Mouse (Mus musculus) intestine, embryonic 14.5 days (tissue): Measurements from ENCODE around the gene Slc35b2. TPM values are rescaled to one million over a fixed set of nuclear protein-coding genes. Genes with fewer than 3 reads are reported as not detected.

ENCODE experiments used
- ATAC-seq: fragments of 200-750 bp; cut with Nextera tagmentation; replicated peaks from 2 replicates; pipeline ENCODE4 v1.8.0; 2017; ENCODE audit warnings: low read depth, moderate number of reproducible peaks, moderate TSS enrichment, moderate library complexity; ENCODE audit not compliant: low FRiP score, low TSS enrichment
- DNase-seq: peaks from one replicate; pipeline ENCODE4 v3.0.0-alpha.2; 2018; ENCODE audit warnings: low spot score
- H3K27ac ChIP-seq: fragments of 300-500 bp; sonication (generic); 2 replicates; pipeline ENCODE4 v1.5.1; 2014; ENCODE audit warnings: low read depth, mild to moderate bottlenecking, control low read depth
- H3K27me3 ChIP-seq: fragments of 300-500 bp; sonication (generic); replicated peaks from 2 replicates; pipeline ENCODE4 v1.6.1; 2014; ENCODE audit warnings: low read length, control low read depth; ENCODE audit not compliant: control insufficient read depth, insufficient read depth
- H3K36me3 ChIP-seq: fragments of 300-500 bp; sonication (generic); 2 replicates; pipeline ENCODE4 v1.6.1; 2014; ENCODE audit warnings: low read length, control low read depth; ENCODE audit not compliant: control insufficient read depth, insufficient read depth
- H3K4me1 ChIP-seq: fragments of 300-500 bp; sonication (generic); replicated peaks from 2 replicates; pipeline ENCODE4 v1.6.1; 2014; ENCODE audit warnings: low read length, control low read depth, mixed read lengths; ENCODE audit not compliant: control insufficient read depth, insufficient read depth
- H3K4me2 ChIP-seq: fragments of 300-500 bp; sonication (generic); 2 replicates; pipeline ENCODE4 v1.6.1; 2014; ENCODE audit warnings: low read length
- H3K4me3 ChIP-seq: fragments of 300-500 bp; sonication (generic); 2 replicates; pipeline ENCODE4 v1.5.1; 2014; ENCODE audit warnings: low read depth, low read length, control low read depth, mixed read lengths
- H3K9ac ChIP-seq: fragments of 300-500 bp; sonication (generic); 2 replicates; pipeline ENCODE4 v1.6.1; 2014; ENCODE audit warnings: mild to moderate bottlenecking, low read length
- H3K9me3 ChIP-seq: fragments of 300-500 bp; sonication (generic); 2 replicates; pipeline ENCODE4 v1.6.1; 2016; ENCODE audit warnings: low read length, control low read depth; ENCODE audit not compliant: control insufficient read depth
- WGBS: fragments of 180-500 bp; shearing (Covaris S2); extraction: QIAGEN DNeasy Blood & Tissue Kit; methylation state at CpG from one replicate; pipeline ENCODE4 v1.1.7; 2014; 5-methylcytosine and 5-hydroxymethylcytosine counted together
- polyA plus RNA-seq: library from polyadenylated mRNA; unstranded; fragments of >200 nt; fragmentation: Nextera tagmentation; extraction: Ambion mirVana; gene quantifications from 2 replicates; pipeline ENCODE4 v1.2.1, GENCODE M21; 2014

The Slc35b2 gene
- polyA plus RNA-seq, 1 experiment from 2014 or later, result 136 TPM

- DNase-seq (no peak), ATAC-seq (no peak)
- Histone ChIP-seq H3K9ac (no peak overlapping the region), H3K4me3 (no peak overlapping the region), H3K27me3 (peaks cover 81% of the 10 kb centered on the region), H3K9me3 (no peaks in the 10 kb centered on the region), H3K36me3 (no peaks in the 10 kb centered on the region), H3K4me2 (no peak overlapping the region), H3K4me1 (peaks cover 6% of the 10 kb centered on the region; the same call in 1 of the 2 replicates), H3K27ac (no peak overlapping the region)
- 73% methylated on average over 2 of the region's 2 CpGs for WGBS
Measured at GRCm38 (mm10) chr17:45542705-45543104, 21.0 kb upstream of the Slc35b2 start.

GRCm38 (mm10) chr17:45543115-45543514 is 20.6 kb upstream of the Slc35b2 start:
- no peak overlapping the region for H3K4me2 ChIP-seq
- no peak overlapping the region for H3K4me3 ChIP-seq
- H3K9ac ChIP-seq, result no peak overlapping the region
- DNase-seq, result no peak
- no peaks in the 10 kb centered on the region for H3K36me3 ChIP-seq
- no peak overlapping the region for H3K27ac ChIP-seq
- H3K27me3 ChIP-seq, result peaks cover 82% of the 10 kb centered on the region
- H3K9me3 ChIP-seq, result no peaks in the 10 kb centered on the region
- ATAC-seq, result no peak
- H3K4me1 ChIP-seq, result peaks cover 6% of the 10 kb centered on the region; the same call in 1 of the 2 replicates
- 42% methylated on average over 1 of the region's 1 CpGs for WGBS

GRCm38 (mm10) chr17:45544001-45544872 is 19.4 kb upstream of the Slc35b2 start:
- WGBS, result 21% methylated on average over 24 of the region's 24 CpGs
- Histone ChIP-seq H3K27ac (no peak overlapping the region), H3K36me3 (no peaks in the 10 kb centered on the region), H3K9me3 (no peaks in the 10 kb centered on the region), H3K4me3 (no peak overlapping the region), H3K4me1 (peaks cover 6% of the 10 kb centered on the region; the same call in 1 of the 2 replicates), H3K9ac (no peak overlapping the region), H3K27me3 (peaks cover 82% of the 10 kb centered on the region), H3K4me2 (no peak overlapping the region)
- ATAC-seq, result no peak
- DNase-seq, result no peak

GRCm38 (mm10) chr17:45544873-45545277 is 18.8 kb upstream of the Slc35b2 start:
- ATAC-seq (no peak), DNase-seq (no peak)
- Histone ChIP-seq H3K4me2 (peak overlapping the region; percentile 39), H3K27me3 (peaks cover 75% of the 10 kb centered on the region), H3K27ac (no peak overlapping the region), H3K4me1 (peaks cover 6% of the 10 kb centered on the region; the same call in 1 of the 2 replicates), H3K9me3 (no peaks in the 10 kb centered on the region), H3K9ac (no peak overlapping the region), H3K4me3 (0 out of 2 replicates have a peak overlapping the region, but pooled peaks have one; percentile 9), H3K36me3 (no peaks in the 10 kb centered on the region)
- 17% methylated on average over 46 of the region's 46 CpGs for WGBS

- peak overlapping the region; percentile 39 for H3K4me2 ChIP-seq
- no peak overlapping the region for H3K9ac ChIP-seq
- H3K4me1 ChIP-seq, result peaks cover 10% of the 10 kb centered on the region; the same call in 1 of the 2 replicates
- H3K9me3 ChIP-seq, result no peaks in the 10 kb centered on the region
- no peak overlapping the region for H3K27ac ChIP-seq
- H3K4me3 ChIP-seq, result peak overlapping the region; percentile 9; the same call in 1 of the 2 replicates
- peaks cover 70% of the 10 kb centered on the region for H3K27me3 ChIP-seq
- ATAC-seq (no peak), DNase-seq (no peak)
- 14% methylated on average over 74 of the region's 74 CpGs for WGBS
- no peaks in the 10 kb centered on the region for H3K36me3 ChIP-seq
Measured at GRCm38 (mm10) chr17:45545278-45545961, 18.3 kb upstream of the Slc35b2 start.

GRCm38 (mm10) chr17:45546941-45547340 is 16.7 kb upstream of the Slc35b2 start:
- ATAC-seq (no peak), DNase-seq (no peak)
- Histone ChIP-seq H3K27ac (no peak overlapping the region), H3K9me3 (no peaks in the 10 kb centered on the region), H3K4me1 (peaks cover 11% of the 10 kb centered on the region; the same call in 1 of the 2 replicates), H3K4me3 (no peak overlapping the region), H3K27me3 (peaks cover 58% of the 10 kb centered on the region), H3K9ac (no peak overlapping the region), H3K4me2 (no peak overlapping the region), H3K36me3 (no peaks in the 10 kb centered on the region)
- WGBS, result 75% methylated on average over 16 of the region's 16 CpGs

- ATAC-seq (no peak), DNase-seq (no peak)
- Histone ChIP-seq H3K4me2 (no peak overlapping the region), H3K4me3 (no peak overlapping the region), H3K27me3 (peaks cover 58% of the 10 kb centered on the region), H3K36me3 (no peaks in the 10 kb centered on the region), H3K27ac (no peak overlapping the region), H3K9ac (no peak overlapping the region), H3K9me3 (no peaks in the 10 kb centered on the region), H3K4me1 (peaks cover 11% of the 10 kb centered on the region; the same call in 1 of the 2 replicates)
- 78% methylated on average over 5 of the region's 5 CpGs for WGBS
Measured at GRCm38 (mm10) chr17:45547461-45548190, 16.0 kb upstream of the Slc35b2 start.
